Mouse (Mus musculus) urinary bladder, postnatal 36 days (tissue): Measurements from ENCODE around the gene Fignl1.

Experiments used
- DNase-seq, 2 experiments: peaks; one replicate each; pipeline ENCODE4 v3.0.0; 2022; ENCODE audit warnings: low spot score in 2 of 2, mixed read lengths in 1 of 2

The Fignl1 gene

GRCm38 (mm10) chr11:11831940-11832754 lies 23.4 kb upstream of the Fignl1 start:
- no peak for DNase-seq

- DNase-seq = no peak
These were observed 22.8 kb upstream of the Fignl1 start for GRCm38 (mm10) chr11:11831526-11831925.

GRCm38 (mm10) chr11:11830884-11831495 lies 22.2 kb upstream of the Fignl1 start:
- no peak for DNase-seq

GRCm38 (mm10) chr11:11829161-11830000 lies 20.6 kb upstream of the Fignl1 start:
- no peak for DNase-seq

- DNase-seq = no peak
These were observed 20.0 kb upstream of the Fignl1 start for GRCm38 (mm10) chr11:11828761-11829160.

- DNase-seq = no peak
These were observed 19.5 kb upstream of the Fignl1 start for GRCm38 (mm10) chr11:11828251-11828650.

- no peak for DNase-seq
These were observed 17.7 kb upstream of the Fignl1 start for GRCm38 (mm10) chr11:11826475-11826874.

GRCm38 (mm10) chr11:11825670-11826069 lies 16.9 kb upstream of the Fignl1 start:
- DNase-seq = peak in 1 of 2 experiments; percentile 50

GRCm38 (mm10) chr11:11824970-11825635 lies 16.3 kb upstream of the Fignl1 start:
- no peak for DNase-seq

GRCm38 (mm10) chr11:11823980-11824911 lies 15.5 kb upstream of the Fignl1 start:
- no peak for DNase-seq

GRCm38 (mm10) chr11:11822181-11823095 lies 13.7 kb upstream of the Fignl1 start:
- DNase-seq = no peak

- no peak for DNase-seq
These were observed 12.7 kb upstream of the Fignl1 start for GRCm38 (mm10) chr11:11821387-11821975.

GRCm38 (mm10) chr11:11820737-11821136 lies 12.0 kb upstream of the Fignl1 start:
- DNase-seq = no peak

GRCm38 (mm10) chr11:11820251-11820650 lies 11.5 kb upstream of the Fignl1 start:
- peak; percentile 69 to 72 for DNase-seq

- DNase-seq = no peak
These were observed 10.4 kb upstream of the Fignl1 start for GRCm38 (mm10) chr11:11819206-11819605.

GRCm38 (mm10) chr11:11818797-11819196 lies 10.0 kb upstream of the Fignl1 start:
- no peak for DNase-seq

GRCm38 (mm10) chr11:11815737-11816136 lies 7.0 kb upstream of the Fignl1 start:
- no peak for DNase-seq

GRCm38 (mm10) chr11:11811906-11812480 lies 3.2 kb upstream of the Fignl1 start:
- peak; percentile 58 to 72 for DNase-seq
